ENCODE assay signal across 18 mouse cellular contexts in the genomic region with DNA sequence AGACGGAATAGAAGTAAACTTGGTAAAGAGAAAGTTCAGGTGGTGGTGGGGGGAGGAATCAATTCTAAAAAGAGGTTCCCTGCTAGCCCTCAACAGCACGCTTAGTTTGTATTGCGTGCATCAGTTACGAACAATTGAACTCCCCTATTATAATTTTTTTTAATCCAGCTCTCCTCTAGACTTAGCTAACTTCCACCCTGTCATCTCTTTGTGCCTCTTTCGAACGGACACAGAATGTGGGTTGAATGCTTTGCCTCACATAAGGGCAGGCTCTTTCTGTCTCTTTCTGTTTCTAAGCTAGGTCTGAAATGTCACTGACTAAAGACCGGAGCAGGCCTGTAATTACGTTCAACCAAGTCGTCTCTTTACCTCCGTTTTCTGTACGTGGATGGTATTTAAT. TPM values are rescaled to one million over a fixed set of nuclear protein-coding genes. Genes with fewer than 3 reads are reported as not detected.
DNase-seq lines count a peak whose midpoint lies in the region; ATAC-seq and TF ChIP-seq lines count a peak whose summit lies in the region.
"Had no signal": no experiment of that assay in that cellular context is flagged by ENCODE, and none has a peak within 500 bp of the region (broad histone marks: within the 10 kb centered on the region; RNA-seq: fewer than 3 reads in every experiment).

No protein-coding gene starts in this region.

- H3K27ac ChIP-seq in heart, embryonic 13.5 days (replicated peaks) = 0 out of 2 replicates have a peak overlapping the region, but pooled peaks have one; percentile 72
- H3K27ac ChIP-seq in midbrain, embryonic 13.5 days = 0 out of 2 replicates have a peak overlapping the region, but pooled peaks have one; percentile 39
- no peak overlapping the region for H3K27ac ChIP-seq in midbrain, embryonic 15.5 days
- peak overlapping the region; percentile 86 for H3K27ac ChIP-seq in forebrain, postnatal 0 days (ENCODE audit: low read depth, low read length)
- H3K27ac ChIP-seq: gastrocnemius, adult 2 months; limb, embryonic 13.5 days; stomach, embryonic 15.5 days had no signal

- no peak overlapping the region for H3K4me3 ChIP-seq in heart, embryonic 13.5 days
- H3K4me3 ChIP-seq in midbrain, embryonic 13.5 days (replicated peaks) = no peak overlapping the region
- H3K4me3 ChIP-seq in midbrain, embryonic 15.5 days = no peak overlapping the region
- no peak overlapping the region for H3K4me3 ChIP-seq in forebrain, postnatal 0 days (ENCODE audit: low read depth, low read length)
- H3K4me3 ChIP-seq: erythroblast, embryonic 14.5 days; gastrocnemius, adult 2 months; limb, embryonic 13.5 days; stomach, embryonic 15.5 days had no signal

- peak overlapping the region; percentile 53; the same call in 1 of the 2 replicates for H3K9ac ChIP-seq in heart, embryonic 13.5 days
- 0 out of 2 replicates have a peak overlapping the region, but pooled peaks have one; percentile 6 for H3K9ac ChIP-seq in midbrain, embryonic 13.5 days (replicated peaks)
- H3K9ac ChIP-seq in midbrain, embryonic 15.5 days = no peak overlapping the region
- H3K9ac ChIP-seq in forebrain, postnatal 0 days = peak overlapping the region; percentile 52
- H3K9ac ChIP-seq: limb, embryonic 13.5 days; stomach, embryonic 15.5 days had no signal

- H3K36me3 ChIP-seq in heart, embryonic 13.5 days = no peaks in the 10 kb centered on the region
- no peaks in the 10 kb centered on the region for H3K36me3 ChIP-seq in midbrain, embryonic 13.5 days
- no peaks in the 10 kb centered on the region for H3K36me3 ChIP-seq in midbrain, embryonic 15.5 days (replicated peaks)
- no peaks in the 10 kb centered on the region for H3K36me3 ChIP-seq in forebrain, postnatal 0 days (ENCODE audit: insufficient read depth)
- H3K36me3 ChIP-seq: limb, embryonic 13.5 days; stomach, embryonic 15.5 days had no signal

- no peak for DNase-seq in heart, postnatal 10 days
- DNase-seq in forebrain, postnatal 0 days = peak; percentile 51
- no peak for DNase-seq in gastrocnemius, postnatal 10 days
- DNase-seq in cerebellum, postnatal 4 days (ENCODE audit: low spot score in 2 of 2) = no peak
- no peak for DNase-seq in right cerebral cortex, adult 2 months (ENCODE audit: low spot score in 2 of 2)
- DNase-seq: adrenal gland, adult 2 months; cerebellum, adult 11-12 months; gastrocnemius, adult 2 months; heart, adult 18-20 months; kidney, adult 9 months; right cerebral cortex, adult 18-20 months; spleen, adult 18-20 months had no signal

- ATAC-seq in heart, embryonic 13.5 days (ENCODE audit: extremely low read depth, insufficient number of reproducible peaks, low FRiP score, low TSS enrichment) = no peak
- no peak for ATAC-seq in midbrain, embryonic 13.5 days
- no peak for ATAC-seq in midbrain, embryonic 15.5 days (replicated peaks)
- no peak for ATAC-seq in forebrain, postnatal 0 days

- TF ChIP-seq CTCF in forebrain, postnatal 0 days (IDR thresholded peaks at IDR 0.05; ENCODE audit: low read depth) = no peak

- peaks cover 70% of the 10 kb centered on the region for H3K4me1 ChIP-seq in heart, embryonic 13.5 days
- peaks cover 98% of the 10 kb centered on the region for H3K4me1 ChIP-seq in midbrain, embryonic 13.5 days (replicated peaks)
- peaks cover 89% of the 10 kb centered on the region for H3K4me1 ChIP-seq in midbrain, embryonic 15.5 days
- H3K4me1 ChIP-seq in forebrain, postnatal 0 days (ENCODE audit: insufficient read depth) = peaks cover 43% of the 10 kb centered on the region

- intact Hi-C loops in heart, postnatal 10 days (cut with DNase I) = no loop called here

- H3K27me3 ChIP-seq in heart, embryonic 13.5 days (replicated peaks) = peaks cover 41% of the 10 kb centered on the region
- H3K27me3 ChIP-seq in midbrain, embryonic 13.5 days = peaks cover 3% of the 10 kb centered on the region; the same call in 1 of the 2 replicates
- H3K27me3 ChIP-seq in midbrain, embryonic 15.5 days (replicated peaks) = 0 out of 2 replicates have a peak, but pooled peaks cover 2% of the 10 kb centered on the region
- no peaks in the 10 kb centered on the region for H3K27me3 ChIP-seq in forebrain, postnatal 0 days (ENCODE audit: insufficient read depth, low read length)
- H3K27me3 ChIP-seq: limb, embryonic 13.5 days; stomach, embryonic 15.5 days had no signal

- WGBS in heart, embryonic 13.5 days = 80% methylated on average over 11 of the region's 11 CpGs
- 25% methylated on average over 11 of the region's 11 CpGs for WGBS in midbrain, embryonic 13.5 days
- WGBS in midbrain, embryonic 15.5 days = 35% methylated on average over 11 of the region's 11 CpGs
- 40% methylated on average over 11 of the region's 11 CpGs for WGBS in forebrain, postnatal 0 days

- H3K9me3 ChIP-seq in heart, embryonic 13.5 days = no peaks in the 10 kb centered on the region
- H3K9me3 ChIP-seq in midbrain, embryonic 13.5 days = no peaks in the 10 kb centered on the region
- no peaks in the 10 kb centered on the region for H3K9me3 ChIP-seq in midbrain, embryonic 15.5 days
- H3K9me3 ChIP-seq in forebrain, postnatal 0 days (ENCODE audit: low read length) = no peaks in the 10 kb centered on the region
- H3K9me3 ChIP-seq: limb, embryonic 13.5 days; stomach, embryonic 15.5 days had no signal

- no peak overlapping the region for H3K4me2 ChIP-seq in heart, embryonic 13.5 days
- H3K4me2 ChIP-seq in midbrain, embryonic 13.5 days (replicated peaks) = no peak overlapping the region
- no peak overlapping the region for H3K4me2 ChIP-seq in midbrain, embryonic 15.5 days
- peak overlapping the region; percentile 65 for H3K4me2 ChIP-seq in forebrain, postnatal 0 days (ENCODE audit: low read depth)
- H3K4me2 ChIP-seq: limb, embryonic 13.5 days; stomach, embryonic 15.5 days had no signal

RNA-seq across cellular contexts. Expression of a gene that starts 28.9 kb away (rescaled TPM):
- polyA plus RNA-seq in heart, embryonic 13.5 days (2015; fragmentation: Nextera tagmentation; extraction: Ambion mirVana) = 4.5 and 4.6 TPM in 2 replicates
- 1 to 10 TPM; 1.6 to 1.8 TPM for total RNA-seq in heart, postnatal 10 days (2021)
- polyA plus RNA-seq in midbrain, embryonic 13.5 days (2015; fragmentation: Nextera tagmentation; extraction: Ambion mirVana) = 19.2 and 27.0 TPM in 2 replicates
- 33.7 and 37.6 TPM in 2 replicates for polyA plus RNA-seq in midbrain, embryonic 15.5 days (2015; fragmentation: Nextera tagmentation; extraction: Ambion mirVana)
- total RNA-seq in forebrain, postnatal 0 days (2014; rRNA removed) = 103 and 122 TPM in 2 replicates
- 45.4 and 70.1 TPM in 2 replicates for polyA plus RNA-seq in forebrain, postnatal 0 days (2015; fragmentation: Nextera tagmentation; extraction: Ambion mirVana)
- total RNA-seq in gastrocnemius, postnatal 10 days (2021) = under 1 TPM; 0.21 to 0.27 TPM
- polyA plus RNA-seq: erythroblast, embryonic 14.5 days had no signal
